Mouse (Mus musculus): Measurements from ENCODE around the gene Spsb1. TPM values are rescaled to one million over a fixed set of nuclear protein-coding genes. Genes with fewer than 3 reads are reported as not detected.

The Spsb1 gene
- polyA plus RNA-seq, 1 experiment from 2014 or later = 23.3 TPM

- POLR2A ChIA-PET = no interaction called here
- H3K27me3 ChIP-seq = no peaks in the 10 kb centered on the region
- no peak for DNase-seq (ENCODE audit: low read depth, low spot score)
- CTCF ChIA-PET = no interaction called here
- in situ Hi-C loops (cut with MboI; ENCODE audit: low pct_unique_long_range_greater_than_20kb) = no loop called here
- no peak for ATAC-seq
- TF ChIP-seq CTCF (IDR thresholded peaks at IDR 0.05) = no peak
These were observed 16.1 kb downstream of the Spsb1 start for GRCm38 (mm10) chr4:149938701-149939100.

- TF ChIP-seq CTCF (IDR thresholded peaks at IDR 0.05) = no peak
- ATAC-seq (no peak), DNase-seq (ENCODE audit: low read depth, low spot score) (no peak)
- in situ Hi-C loops (cut with MboI; ENCODE audit: low pct_unique_long_range_greater_than_20kb) = no loop called here
- no peaks in the 10 kb centered on the region for H3K27me3 ChIP-seq
- ChIA-PET CTCF (interaction anchor here (1.3 kb wide), 1 partner anchor 11 kb away, joined by 3 read pairs; no protein-coding TSS in a partner anchor), POLR2A (no interaction called here)
These were observed 17.9 kb downstream of the Spsb1 start for GRCm38 (mm10) chr4:149936921-149937320.

DNA sequence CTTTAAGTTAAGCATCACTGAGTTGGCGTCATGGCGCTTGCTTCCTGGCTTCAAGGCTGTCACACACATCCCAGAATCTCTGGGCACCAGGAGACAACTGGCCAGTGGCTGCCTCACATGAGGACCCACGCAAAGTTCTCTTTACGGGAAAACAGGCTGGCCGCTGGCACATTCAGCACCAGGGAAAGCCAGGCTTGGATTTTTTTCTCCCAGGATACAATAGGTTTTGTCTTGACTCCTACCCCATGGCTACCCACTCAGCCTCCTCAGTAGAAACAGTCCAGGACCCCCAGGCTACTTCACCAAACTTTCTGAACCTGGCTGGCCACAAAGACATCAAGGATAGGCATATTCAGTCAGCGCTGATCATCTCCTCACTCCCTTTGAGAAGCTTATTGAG lies 19.4 kb downstream of the Spsb1 start:
- DNase-seq (ENCODE audit: low read depth, low spot score) = no peak
- no peak for TF ChIP-seq CTCF (IDR thresholded peaks at IDR 0.05)
- ChIA-PET CTCF (no interaction called here), POLR2A (no interaction called here)
- in situ Hi-C loops (cut with MboI; ENCODE audit: low pct_unique_long_range_greater_than_20kb) = no loop called here
- no peak for ATAC-seq
- no peaks in the 10 kb centered on the region for H3K27me3 ChIP-seq

GRCm38 (mm10) chr4:149933519-149934245 lies 21.2 kb downstream of the Spsb1 start:
- no peaks in the 10 kb centered on the region for H3K27me3 ChIP-seq
- no peak for TF ChIP-seq CTCF (IDR thresholded peaks at IDR 0.05)
- DNase-seq (ENCODE audit: low read depth, low spot score) (no peak), ATAC-seq (no peak)
- ChIA-PET CTCF (no interaction called here), POLR2A (no interaction called here)
- in situ Hi-C loops (cut with MboI; ENCODE audit: low pct_unique_long_range_greater_than_20kb) = no loop called here

DNA sequence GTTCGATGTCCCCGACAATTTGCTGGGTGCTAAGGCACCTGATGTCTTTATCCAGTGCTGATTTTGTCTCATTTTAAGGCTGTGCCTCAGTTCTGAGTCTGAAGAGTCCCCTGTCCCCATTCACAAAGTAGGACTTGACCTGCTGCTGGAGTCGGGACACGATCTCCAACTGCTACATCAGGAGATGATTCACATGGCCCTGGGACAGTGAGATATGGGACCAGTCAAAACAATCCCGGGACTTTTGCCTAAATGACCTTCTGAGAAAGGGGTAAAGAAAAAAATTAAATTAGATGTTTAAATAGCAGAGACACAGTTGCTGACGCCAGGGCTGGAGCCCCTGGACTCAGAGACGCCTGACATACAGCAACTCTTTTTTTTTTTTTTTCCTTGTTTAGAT lies 21.8 kb downstream of the Spsb1 start:
- no peaks in the 10 kb centered on the region for H3K27me3 ChIP-seq
- in situ Hi-C loops (cut with MboI; ENCODE audit: low pct_unique_long_range_greater_than_20kb) = no loop called here
- DNase-seq (ENCODE audit: low read depth, low spot score) = no peak
- ChIA-PET CTCF (no interaction called here), POLR2A (interaction anchor here (1.0 kb wide), 1 partner anchor 11 kb away, joined by 3 read pairs; no protein-coding TSS in a partner anchor)
- no peak for TF ChIP-seq CTCF (IDR thresholded peaks at IDR 0.05)
- ATAC-seq = no peak

- CTCF ChIA-PET = no interaction called here
- no peak for DNase-seq (ENCODE audit: low read depth, low spot score)
- POLR2A ChIA-PET = interaction anchor here (1.0 kb wide), 2 partner anchors 8 to 10 kb away, joined by 3 read pairs; no protein-coding TSS in a partner anchor
- in situ Hi-C loops (cut with MboI; ENCODE audit: low pct_unique_long_range_greater_than_20kb) = no loop called here
- TF ChIP-seq CTCF (IDR thresholded peaks at IDR 0.05) = no peak
- ATAC-seq = no peak
- H3K27me3 ChIP-seq = no peaks in the 10 kb centered on the region
These were observed 22.6 kb downstream of the Spsb1 start for GRCm38 (mm10) chr4:149932108-149932815.

- no peak for TF ChIP-seq CTCF (IDR thresholded peaks at IDR 0.05)
- POLR2A ChIA-PET = no interaction called here
- no peaks in the 10 kb centered on the region for H3K27me3 ChIP-seq
- CTCF ChIA-PET = no interaction called here
- in situ Hi-C loops (cut with MboI; ENCODE audit: low pct_unique_long_range_greater_than_20kb) = no loop called here
- ATAC-seq (no peak), DNase-seq (ENCODE audit: low read depth, low spot score) (no peak)
These were observed 24.1 kb downstream of the Spsb1 start for GRCm38 (mm10) chr4:149930755-149931154.

DNA sequence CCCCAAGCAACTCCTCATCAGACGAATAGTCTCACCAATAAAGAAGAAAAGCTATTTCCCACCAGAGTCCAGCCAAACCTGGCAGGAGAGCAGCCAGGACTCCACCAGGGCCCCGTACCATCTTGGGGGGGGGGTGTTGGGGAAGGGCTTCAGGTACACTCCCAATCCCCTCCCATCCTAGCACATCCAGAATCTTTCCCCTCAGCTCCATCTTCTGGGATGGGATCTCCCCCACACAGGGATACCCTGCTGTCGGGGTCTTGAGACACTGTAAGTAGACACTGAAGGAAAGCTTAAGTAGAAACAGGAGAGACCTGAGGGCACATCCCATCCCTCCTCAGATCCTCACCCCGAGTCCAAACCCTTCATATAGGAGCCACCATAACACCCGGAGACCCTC lies 31.8 kb downstream of the Spsb1 start:
- no peaks in the 10 kb centered on the region for H3K27me3 ChIP-seq
- ATAC-seq = no peak
- no peak for TF ChIP-seq CTCF (IDR thresholded peaks at IDR 0.05)
- ChIA-PET CTCF (no interaction called here), POLR2A (interaction anchor here (1.5 kb wide), 1 partner anchor 9 kb away, joined by 3 read pairs; no protein-coding TSS in a partner anchor)
- in situ Hi-C loops (cut with MboI; ENCODE audit: low pct_unique_long_range_greater_than_20kb) = no loop called here
- no peak for DNase-seq (ENCODE audit: low read depth, low spot score)

DNA sequence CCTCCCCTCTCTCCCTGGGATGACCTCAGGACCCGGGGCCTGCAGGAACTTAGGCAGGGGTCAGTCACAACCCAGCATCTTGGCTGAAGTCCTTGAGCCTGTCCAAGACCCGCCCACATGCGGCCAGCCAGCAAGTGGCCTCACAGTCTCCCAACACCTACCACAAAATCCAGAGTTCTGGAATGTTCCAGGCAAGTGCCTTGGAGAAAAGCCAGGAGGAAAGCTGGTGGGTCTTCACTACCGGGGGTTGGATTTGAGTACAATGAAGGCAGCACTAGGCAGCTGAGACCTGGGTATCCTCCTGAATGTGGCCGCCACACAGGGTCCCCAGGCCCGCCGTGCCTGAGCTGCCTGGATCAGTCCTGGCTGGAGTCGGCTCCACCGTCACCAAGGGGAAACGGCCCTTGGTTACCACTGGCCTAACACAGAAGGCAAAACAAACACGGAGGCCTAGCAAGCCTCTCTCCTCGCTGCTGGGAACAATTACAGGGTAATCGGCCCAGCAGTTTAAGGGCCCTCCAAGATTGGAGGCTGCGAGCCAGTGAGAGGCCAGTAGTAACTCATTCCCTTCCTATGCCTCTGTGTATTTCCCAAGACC lies 32.6 kb downstream of the Spsb1 start:
- in situ Hi-C loops (cut with MboI; ENCODE audit: low pct_unique_long_range_greater_than_20kb) = no loop called here
- no peak for TF ChIP-seq CTCF (IDR thresholded peaks at IDR 0.05)
- no peak for ATAC-seq
- ChIA-PET POLR2A (interaction anchor here (1.5 kb wide), 1 partner anchor 10 kb away, joined by 3 read pairs; no protein-coding TSS in a partner anchor), CTCF (no interaction called here)
- no peaks in the 10 kb centered on the region for H3K27me3 ChIP-seq
- DNase-seq (ENCODE audit: low read depth, low spot score) = no peak

GRCm38 (mm10) chr4:149920886-149921285 lies 34.0 kb downstream of the Spsb1 start:
- ChIA-PET CTCF (no interaction called here), POLR2A (no interaction called here)
- DNase-seq (ENCODE audit: low read depth, low spot score) (no peak), ATAC-seq (no peak)
- in situ Hi-C loops (cut with MboI; ENCODE audit: low pct_unique_long_range_greater_than_20kb) = no loop called here
- H3K27me3 ChIP-seq = no peaks in the 10 kb centered on the region
- no peak for TF ChIP-seq CTCF (IDR thresholded peaks at IDR 0.05)

GRCm38 (mm10) chr4:149918455-149919070 lies 36.3 kb downstream of the Spsb1 start:
- ChIA-PET CTCF (no interaction called here), POLR2A (no interaction called here)
- in situ Hi-C loops (cut with MboI; ENCODE audit: low pct_unique_long_range_greater_than_20kb) = no loop called here
- TF ChIP-seq CTCF (IDR thresholded peaks at IDR 0.05) = no peak
- ATAC-seq (no peak), DNase-seq (ENCODE audit: low read depth, low spot score) (no peak)
- H3K27me3 ChIP-seq = no peaks in the 10 kb centered on the region
